Mouse (Mus musculus) ovary, adult 2 months (tissue): ENCODE results near the gene Olfr1163. TPM values are rescaled to one million over a fixed set of nuclear protein-coding genes. Genes with fewer than 3 reads are reported as not detected.

Experiments used
- polyA plus RNA-seq: library from polyadenylated mRNA; depleted of rRNA; stranded (reverse); fragments of >200 nt; gene quantifications from 2 replicates; pipeline ENCODE4 v1.2.3, GENCODE M21; 2012; rRNA removed

Gene Olfr1163
- not detected in 2 replicates for polyA plus RNA-seq

DNA sequence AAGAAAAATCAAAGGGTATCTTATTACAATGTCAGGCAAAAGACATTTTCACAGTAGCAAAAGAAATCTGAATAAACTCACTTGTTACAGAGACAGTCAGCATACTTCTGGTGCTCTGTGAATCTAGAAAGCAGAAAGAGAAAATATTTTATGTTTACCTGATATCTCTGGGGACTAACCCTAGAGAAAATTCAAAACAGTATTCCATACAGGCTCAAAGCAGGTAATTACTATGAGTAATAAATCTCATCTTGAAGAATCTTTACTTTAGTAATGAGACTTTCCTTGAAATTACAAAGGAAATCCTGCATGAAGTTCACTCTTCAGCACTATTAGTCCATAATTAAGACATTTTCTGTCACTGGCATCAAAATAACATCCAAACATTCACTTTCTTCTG is at the start of gene Olfr1163:
Gene Olfr1163 (minus strand): TSS at position 101 of the 400 bp plus-strand sequence.

GRCm38 (mm10) chr2:88093866-88094265 is 22.2 kb upstream of the Olfr1163 start, which contains the start of gene Olfr1164:
Gene Olfr1164, minus strand, starts transcription at chr2:88093966.

GRCm38 (mm10) chr2:88051029-88051428 is 20.6 kb downstream of the Olfr1163 start, which contains the start of gene Olfr1162:
Gene Olfr1162, minus strand, starts transcription at chr2:88051129.

GRCm38 (mm10) chr2:88037599-88037998 is 34.0 kb downstream of the Olfr1163 start, which contains the start of gene Olfr73:
Gene Olfr73, minus strand, starts transcription at chr2:88037699.

GRCm38 (mm10) chr2:88022474-88022873 is 49.2 kb downstream of the Olfr1163 start, which contains the start of gene Olfr1161:
Gene Olfr1161, plus strand, starts transcription at chr2:88022774.

Other genes with a start within 250 kb of the Olfr1163 start
- gene Olfr1148, start 241.3 kb downstream of the Olfr1163 start, polyA plus RNA-seq, result not detected in 2 replicates
- gene Olfr1150-ps1, start 227.8 kb downstream of the Olfr1163 start, polyA plus RNA-seq, result not detected in 2 replicates
- gene Olfr1151, start 216.0 kb downstream of the Olfr1163 start, polyA plus RNA-seq, result not detected in 2 replicates
- gene Olfr1152, start 205.3 kb downstream of the Olfr1163 start, polyA plus RNA-seq, result not detected in 2 replicates
- not detected in 2 replicates for gene Olfr1153, start 176.9 kb downstream of the Olfr1163 start, polyA plus RNA-seq
- not detected in 2 replicates for gene Olfr1154, start 166.7 kb downstream of the Olfr1163 start, polyA plus RNA-seq
- not detected in 2 replicates for gene Olfr1155, start 126.7 kb downstream of the Olfr1163 start, polyA plus RNA-seq
- gene Olfr1156, start 118.7 kb downstream of the Olfr1163 start, polyA plus RNA-seq, result not detected in 2 replicates
- gene Olfr1157, start 103.5 kb downstream of the Olfr1163 start, polyA plus RNA-seq, result not detected in 2 replicates
- not detected in 2 replicates for gene Olfr74, start 97.2 kb downstream of the Olfr1163 start, polyA plus RNA-seq
- not detected in 2 replicates for gene Olfr1158, start 81.7 kb downstream of the Olfr1163 start, polyA plus RNA-seq
- gene Olfr1160, start 63.6 kb downstream of the Olfr1163 start, polyA plus RNA-seq, result not detected in 2 replicates
- gene Olfr1161, start 49.1 kb downstream of the Olfr1163 start, polyA plus RNA-seq, result not detected in 2 replicates
- gene Olfr73, start 34.1 kb downstream of the Olfr1163 start, polyA plus RNA-seq, result not detected in 2 replicates
- gene Olfr1162, start 20.7 kb downstream of the Olfr1163 start, polyA plus RNA-seq, result not detected in 2 replicates
- gene Olfr1164, start 22.1 kb upstream of the Olfr1163 start, polyA plus RNA-seq, result not detected in 2 replicates
- gene Olfr1166, start 56.4 kb upstream of the Olfr1163 start, polyA plus RNA-seq, result not detected in 2 replicates
- not detected in 2 replicates for gene Olfr1167, start 83.4 kb upstream of the Olfr1163 start, polyA plus RNA-seq
- not detected in 2 replicates for gene Olfr1168, start 110.0 kb upstream of the Olfr1163 start, polyA plus RNA-seq
- not detected in 2 replicates for gene Olfr1170, start 156.5 kb upstream of the Olfr1163 start, polyA plus RNA-seq
- not detected in 2 replicates for gene Olfr1173, start 208.0 kb upstream of the Olfr1163 start, polyA plus RNA-seq
- not detected in 2 replicates for gene Olfr1174-ps, start 243.3 kb upstream of the Olfr1163 start, polyA plus RNA-seq